Mouse (Mus musculus) liver, postnatal 0 days (tissue): ENCODE data around the gene 5730522E02Rik.
A peak's percentile ranks its signal among the peaks of the same experiment; 100 is the strongest.

ENCODE experiments used
- CTCF ChIP-seq: sonication (generic); IDR thresholded peaks from 2 replicates; pipeline ENCODE4 v1.5.1; 2016; ENCODE audit warnings: antibody characterized with exemption, low read depth
- EP300 ChIP-seq: IDR thresholded peaks from 2 replicates; pipeline ENCODE4 v1.6.1; 2016; ENCODE audit warnings: antibody characterized with exemption, low read depth, mild to moderate bottlenecking

DNA sequence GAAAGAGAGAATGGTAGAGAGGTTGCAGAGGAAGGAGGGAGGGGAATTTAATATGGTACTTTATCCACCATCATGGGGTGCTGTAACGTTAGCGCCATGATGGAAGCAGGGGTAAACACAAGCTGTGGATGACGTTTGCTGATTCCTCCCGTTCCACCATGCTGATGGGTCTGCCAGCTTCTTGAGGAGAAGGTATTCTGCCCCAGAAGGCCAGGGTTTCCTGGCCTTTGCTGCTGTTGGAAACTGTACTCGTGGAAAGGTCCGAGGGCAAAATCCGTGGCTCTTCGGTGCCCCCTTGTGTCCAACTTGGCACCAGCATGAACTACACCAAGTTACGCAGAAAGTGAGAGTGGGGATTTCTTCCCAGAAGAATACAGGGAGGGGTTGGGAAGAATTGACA lies 347.9 kb downstream of the 5730522E02Rik start:
- TF ChIP-seq CTCF (peak; percentile 79), EP300 (no peak)
